Mouse (Mus musculus) olfactory bulb, adult 2 months (tissue): Measurements from ENCODE around the gene Prkcz. TPM values are rescaled to one million over a fixed set of nuclear protein-coding genes. Genes with fewer than 3 reads are reported as not detected.

ENCODE experiments used
- H3K27ac ChIP-seq: fragments of 200-500 bp; 2 replicates; pipeline ENCODE4 v1.5.1; 2012; ENCODE audit warnings: low read depth, low read length; ENCODE audit not compliant: insufficient read depth
- H3K4me1 ChIP-seq: fragments of 200-500 bp; 2 replicates; pipeline ENCODE4 v1.6.1; 2012; ENCODE audit warnings: low read length; ENCODE audit not compliant: control insufficient read depth, insufficient read depth
- H3K4me3 ChIP-seq: fragments of 200-500 bp; 2 replicates; pipeline ENCODE4 v1.5.1; 2012; ENCODE audit warnings: mild to moderate bottlenecking, low read depth, low read length, moderate library complexity; ENCODE audit not compliant: insufficient read depth
- CTCF ChIP-seq: fragments of 200-500 bp; IDR thresholded peaks from 2 replicates; pipeline ENCODE4 v1.5.1; 2012; ENCODE audit warnings: low read depth, mild to moderate bottlenecking, low read length, moderate library complexity; ENCODE audit not compliant: insufficient read depth
- POLR2A ChIP-seq: fragments of 200-500 bp; IDR thresholded peaks from 2 replicates; pipeline ENCODE4 v1.6.1; 2012; ENCODE audit warnings: mild to moderate bottlenecking, low read depth, low read length, moderate library complexity; ENCODE audit not compliant: insufficient read depth
- WGBS: fragments of 180-500 bp; shearing (Covaris S2); methylation state at CpG from one replicate; pipeline ENCODE4 v1.1.7; 2018; 5-methylcytosine and 5-hydroxymethylcytosine counted together
- polyA plus RNA-seq: library from polyadenylated mRNA; stranded (reverse); fragments of >200 nt; gene quantifications from 2 replicates; pipeline ENCODE4 v1.2.4, GENCODE M21; 2012; ENCODE audit warnings: low replicate concordance; ENCODE audit not compliant: missing spikeins, insufficient read depth, insufficient read length

Prkcz gene
- polyA plus RNA-seq, 1 experiment, result not detected

DNA sequence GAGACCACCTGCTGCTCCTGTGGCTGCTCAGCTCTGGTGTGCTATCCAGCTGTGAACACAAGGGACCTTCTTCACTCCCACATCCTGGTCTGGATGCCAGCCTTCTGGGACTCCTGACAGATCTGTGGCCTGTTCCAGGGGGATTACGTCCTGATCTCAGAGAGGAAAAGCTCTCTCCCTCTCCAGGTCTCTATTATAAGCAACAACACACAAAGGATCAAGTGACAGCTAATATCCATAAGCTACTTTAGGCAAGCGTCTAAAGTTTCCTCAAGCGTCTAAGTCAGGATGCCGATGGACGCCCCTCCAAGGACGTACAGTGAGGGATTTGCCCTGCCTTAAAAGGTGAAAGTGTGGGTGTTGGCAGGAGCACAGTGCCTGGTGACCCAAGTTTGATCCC, 78.9 kb downstream of the Prkcz start:
- peaks cover 47% of the 10 kb centered on the region for H3K4me1 ChIP-seq
- no peak overlapping the region for H3K27ac ChIP-seq
- 58% methylated on average over 6 of the region's 6 CpGs for WGBS
- no peak overlapping the region for H3K4me3 ChIP-seq
- TF ChIP-seq POLR2A, result no peak
- TF ChIP-seq CTCF, result no peak

DNA sequence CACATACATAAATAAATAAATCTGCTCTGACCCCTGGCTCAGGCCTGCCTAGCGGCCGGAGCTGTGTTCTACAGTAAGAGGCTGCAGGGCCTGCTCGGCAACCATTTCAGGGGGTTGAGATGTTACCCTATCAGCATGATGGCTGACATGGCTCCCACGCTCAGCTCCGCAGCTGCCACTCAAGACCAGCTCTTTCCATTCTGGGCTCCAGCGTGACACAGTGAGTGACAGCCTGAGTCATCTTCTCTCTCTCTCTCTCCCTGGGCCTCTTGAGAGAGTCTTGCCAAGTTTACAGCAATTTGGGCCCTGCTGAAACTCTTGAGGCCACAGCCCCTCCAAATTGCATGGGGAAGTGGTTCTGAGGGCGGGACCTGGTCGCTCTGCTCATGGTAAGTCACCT, 79.5 kb downstream of the Prkcz start:
- no peak overlapping the region for H3K4me3 ChIP-seq
- H3K27ac ChIP-seq, result peak overlapping the region; percentile 9; the same call in 1 of the 2 replicates
- no peak for TF ChIP-seq POLR2A
- TF ChIP-seq CTCF, result no peak
- peaks cover 48% of the 10 kb centered on the region for H3K4me1 ChIP-seq
- WGBS, result 88% methylated on average over 8 of the region's 8 CpGs

- peaks cover 49% of the 10 kb centered on the region for H3K4me1 ChIP-seq
- no peak overlapping the region for H3K4me3 ChIP-seq
- WGBS, result 62% methylated on average over 2 of the region's 2 CpGs
- peak overlapping the region; percentile 9; the same call in 1 of the 2 replicates for H3K27ac ChIP-seq
- no peak for TF ChIP-seq CTCF
- no peak for TF ChIP-seq POLR2A
Observed at GRCm38 (mm10) chr4:155281227-155281626, 79.9 kb downstream of the Prkcz start.

- Histone ChIP-seq H3K27ac (peak overlapping the region; percentile 9; the same call in 1 of the 2 replicates), H3K4me1 (peaks cover 49% of the 10 kb centered on the region), H3K4me3 (no peak overlapping the region)
- WGBS, result 66% methylated on average over 1 of the region's 1 CpGs
- TF ChIP-seq POLR2A (no peak), CTCF (no peak)
Observed at GRCm38 (mm10) chr4:155280768-155281121, 80.4 kb downstream of the Prkcz start.

GRCm38 (mm10) chr4:155279926-155280767, 81.0 kb downstream of the Prkcz start:
- Histone ChIP-seq H3K4me1 (peaks cover 49% of the 10 kb centered on the region), H3K4me3 (no peak overlapping the region), H3K27ac (no peak overlapping the region)
- WGBS, result 49% methylated on average over 16 of the region's 16 CpGs
- TF ChIP-seq CTCF (no peak), POLR2A (no peak)

DNA sequence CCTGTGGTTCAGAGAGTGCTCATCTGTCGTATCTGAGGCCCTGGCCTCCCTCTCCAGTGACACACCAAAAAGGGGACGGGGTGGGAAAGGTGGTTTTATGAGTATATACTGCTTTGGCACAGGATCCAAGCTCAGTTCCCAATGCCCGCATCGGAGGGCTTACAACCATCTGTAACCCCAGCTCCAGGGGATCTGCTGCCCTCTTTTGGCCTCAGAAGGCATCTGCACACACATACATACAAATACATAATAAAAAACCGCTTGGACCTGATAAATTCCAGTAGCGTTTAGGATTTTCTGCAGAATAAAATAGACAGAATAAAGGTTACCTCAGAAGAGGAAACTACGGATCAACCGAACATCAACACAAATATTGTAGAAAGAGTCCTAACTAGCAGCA, 82.1 kb downstream of the Prkcz start:
- Histone ChIP-seq H3K4me3 (no peak overlapping the region), H3K4me1 (peaks cover 47% of the 10 kb centered on the region), H3K27ac (no peak overlapping the region)
- TF ChIP-seq POLR2A (no peak), CTCF (no peak)
- 86% methylated on average over 8 of the region's 8 CpGs for WGBS

GRCm38 (mm10) chr4:155277963-155278362, 83.2 kb downstream of the Prkcz start:
- 60% methylated on average over 6 of the region's 6 CpGs for WGBS
- TF ChIP-seq CTCF, result no peak
- TF ChIP-seq POLR2A, result no peak

DNA sequence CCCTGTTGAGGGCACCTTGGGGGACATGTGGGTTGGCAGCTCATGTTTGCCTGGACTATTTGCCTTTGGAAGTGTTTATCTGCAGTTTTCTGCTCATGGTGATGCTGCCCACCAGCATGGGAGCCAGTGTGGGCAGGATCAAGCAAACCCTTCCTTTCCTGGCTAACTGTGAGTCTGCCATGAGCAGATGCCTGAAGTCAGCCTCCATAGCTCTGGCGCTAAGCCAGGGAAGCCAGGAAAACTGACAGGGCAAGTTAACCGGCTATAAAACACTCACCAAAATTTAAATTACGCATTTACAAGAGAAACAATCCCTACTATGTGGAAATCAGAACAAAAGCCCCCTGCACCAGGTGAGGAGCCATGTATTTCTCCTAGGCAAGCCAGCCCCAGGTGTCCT, 86.3 kb downstream of the Prkcz start:
- no peak overlapping the region for H3K4me3 ChIP-seq
- peaks cover 17% of the 10 kb centered on the region for H3K4me1 ChIP-seq
- H3K27ac ChIP-seq, result no peak overlapping the region; the same call in 1 of the 2 replicates
- 46% methylated on average over 3 of the region's 3 CpGs for WGBS
- TF ChIP-seq POLR2A (no peak), CTCF (no peak)

More at GRCm38 (mm10) chr4:155277963-155278362, 83.2 kb downstream of the Prkcz start:
- peaks cover 38% of the 10 kb centered on the region for H3K4me1 ChIP-seq
- H3K27ac ChIP-seq, result no peak overlapping the region
- no peak overlapping the region for H3K4me3 ChIP-seq

GRCm38 (mm10) chr4:155274451-155274850, 86.7 kb downstream of the Prkcz start:
- Histone ChIP-seq H3K4me1 (peaks cover 16% of the 10 kb centered on the region), H3K4me3 (no peak overlapping the region), H3K27ac (no peak overlapping the region; the same call in 1 of the 2 replicates)
- WGBS, result 68% methylated on average over 5 of the region's 5 CpGs
- no peak for TF ChIP-seq POLR2A
- TF ChIP-seq CTCF, result no peak

- peaks cover 13% of the 10 kb centered on the region for H3K4me1 ChIP-seq
- H3K27ac ChIP-seq, result no peak overlapping the region
- 35% methylated on average over 5 of the region's 5 CpGs for WGBS
- TF ChIP-seq POLR2A (no peak), CTCF (peak; percentile 61; the same call in 1 of the 2 replicates)
- no peak overlapping the region for H3K4me3 ChIP-seq
Observed at GRCm38 (mm10) chr4:155268382-155268781, 92.8 kb downstream of the Prkcz start.
